Mouse (Mus musculus) kidney, adult 2 months (tissue): Measurements from ENCODE around the gene Hat1.

Source experiments
- CTCF ChIP-seq: fragments of 200-500 bp; conservative IDR thresholded peaks from 2 replicates; pipeline ENCODE4 v1.5.1; 2011; ENCODE audit warnings: low read depth, mild to moderate bottlenecking, control low read depth, low read length, moderate library complexity, mixed read lengths; ENCODE audit not compliant: insufficient read depth, insufficient read length
- POLR2A ChIP-seq: fragments of 200-500 bp; IDR thresholded peaks from one replicate; pipeline ENCODE4 v1.6.1; 2011; ENCODE audit warnings: low read depth, low read length, control low read depth

DNA sequence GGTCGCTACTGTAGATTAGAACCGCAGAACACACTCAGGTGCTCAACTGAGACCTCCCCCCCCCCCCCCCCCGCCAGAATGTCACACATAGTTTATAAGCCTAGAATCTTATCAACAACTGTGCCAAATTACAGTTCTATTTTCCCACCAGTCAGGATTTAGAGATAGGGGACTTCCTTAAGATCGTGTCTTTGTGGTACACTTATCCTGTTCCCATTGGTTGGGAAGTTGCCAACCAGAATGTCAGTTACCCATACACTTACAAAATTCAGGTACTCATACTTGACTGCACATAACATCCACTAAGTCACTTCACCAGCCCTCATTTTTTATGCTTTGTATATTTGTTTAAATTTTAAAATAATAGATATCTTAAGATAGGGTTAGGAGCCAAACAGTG, 46.7 kb downstream of the Hat1 start:
- no peak for TF ChIP-seq POLR2A
- no peak for TF ChIP-seq CTCF
